Mouse (Mus musculus): ENCODE results near the gene Ctc1.

The Ctc1 gene

DNA sequence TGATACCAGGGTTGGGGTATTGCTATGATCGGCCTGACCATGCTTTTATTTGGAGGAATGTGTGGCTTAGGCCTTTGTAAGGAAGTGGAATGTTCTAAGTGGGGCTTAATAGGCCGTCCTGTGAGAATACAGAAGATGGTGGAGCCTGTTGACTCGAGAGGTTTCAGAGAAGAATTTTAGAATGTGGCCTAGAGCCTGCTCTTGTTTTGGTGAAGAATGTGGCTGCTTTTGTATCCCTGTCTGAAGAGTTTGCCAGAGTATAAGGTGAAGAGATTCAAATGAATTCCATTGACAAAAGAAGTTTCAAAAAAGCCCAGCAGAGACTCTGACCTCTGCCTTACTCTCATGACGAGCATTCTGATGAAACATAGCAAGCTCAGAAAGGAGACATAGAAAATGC is 36.1 kb downstream of the Ctc1 start:
- DNase-seq, result no peak

DNA sequence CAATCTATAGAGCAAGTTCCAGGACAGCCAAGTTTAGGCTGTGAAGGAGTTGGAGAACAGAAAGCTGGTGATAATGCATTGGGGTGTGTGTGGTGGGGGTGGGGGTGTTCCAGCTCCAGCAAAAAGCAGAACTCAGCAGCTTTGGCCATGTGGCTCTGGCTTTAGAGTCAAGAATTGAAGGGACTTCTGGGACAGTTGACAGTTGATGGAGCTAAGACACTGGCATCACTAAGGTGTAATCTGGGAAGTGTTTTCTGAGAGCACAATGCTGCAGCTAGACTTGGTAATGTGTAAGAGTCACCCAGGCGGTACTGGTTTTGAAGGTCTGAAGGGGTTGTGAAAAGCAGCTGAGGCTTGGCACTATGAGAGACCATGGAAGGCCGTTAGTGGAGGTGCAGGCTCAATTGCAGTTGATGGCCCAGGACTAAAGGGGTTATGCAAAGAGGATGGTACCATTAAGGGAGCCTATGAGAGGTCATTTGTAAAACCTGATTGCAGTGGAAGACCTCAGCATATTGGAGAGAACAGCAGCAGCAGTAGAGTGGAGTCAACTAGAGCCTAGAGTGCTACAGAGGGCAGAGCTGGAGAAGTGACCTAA is 37.2 kb downstream of the Ctc1 start:
- DNase-seq, result no peak

- DNase-seq, result no peak
These were observed 38.1 kb downstream of the Ctc1 start for GRCm38 (mm10) chr11:69053848-69054247.

DNA sequence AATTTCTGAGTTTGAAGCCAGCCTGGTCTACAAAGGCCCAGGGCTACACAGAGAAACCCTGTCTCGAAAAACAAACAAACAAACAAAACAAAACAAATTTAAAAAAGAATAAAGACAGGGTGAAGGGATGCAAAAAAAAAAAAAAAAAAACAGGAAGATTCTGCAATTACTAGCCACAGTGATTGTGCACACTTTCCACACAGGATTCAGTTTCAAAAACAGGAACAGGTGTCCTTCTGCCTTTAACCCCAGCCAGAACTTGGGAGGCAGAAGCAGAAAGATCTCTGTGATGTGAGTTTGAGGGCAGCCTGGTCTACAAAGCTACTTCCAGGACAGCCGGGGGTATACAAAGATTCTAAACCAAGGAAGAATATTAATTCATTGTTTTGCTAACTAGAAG is 42.6 kb downstream of the Ctc1 start:
- DNase-seq, result no peak

DNA sequence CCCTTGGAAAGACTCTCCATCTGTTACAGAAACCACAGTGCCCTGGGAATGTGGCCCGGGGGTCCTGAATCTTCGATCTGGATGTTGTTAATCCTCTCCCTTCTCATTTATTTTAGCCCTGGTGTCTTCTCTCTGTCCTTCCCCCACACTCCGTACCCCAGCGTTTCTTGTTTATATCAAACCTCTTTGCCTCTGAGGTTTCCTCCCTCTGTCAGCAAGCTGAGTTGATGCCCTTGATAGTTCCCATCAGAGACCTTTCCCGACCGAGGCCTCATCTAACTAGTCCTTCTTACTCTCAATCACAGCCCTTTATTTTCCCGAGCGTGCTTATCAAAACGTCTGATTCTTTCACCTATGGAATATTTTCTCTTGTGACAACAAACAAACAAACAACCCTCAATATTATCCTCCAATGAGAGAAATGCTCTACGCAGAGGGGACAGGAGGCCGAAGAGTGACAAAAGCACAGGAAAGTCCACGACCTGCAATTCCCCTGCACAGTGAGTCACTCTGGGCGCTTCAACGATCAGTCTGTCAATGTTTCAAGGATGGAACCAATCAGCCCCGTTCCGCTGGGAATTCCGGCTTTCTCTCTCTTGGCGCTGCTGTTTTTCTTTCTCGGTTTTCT is 43.1 kb downstream of the Ctc1 start:
- no peak for DNase-seq

DNA sequence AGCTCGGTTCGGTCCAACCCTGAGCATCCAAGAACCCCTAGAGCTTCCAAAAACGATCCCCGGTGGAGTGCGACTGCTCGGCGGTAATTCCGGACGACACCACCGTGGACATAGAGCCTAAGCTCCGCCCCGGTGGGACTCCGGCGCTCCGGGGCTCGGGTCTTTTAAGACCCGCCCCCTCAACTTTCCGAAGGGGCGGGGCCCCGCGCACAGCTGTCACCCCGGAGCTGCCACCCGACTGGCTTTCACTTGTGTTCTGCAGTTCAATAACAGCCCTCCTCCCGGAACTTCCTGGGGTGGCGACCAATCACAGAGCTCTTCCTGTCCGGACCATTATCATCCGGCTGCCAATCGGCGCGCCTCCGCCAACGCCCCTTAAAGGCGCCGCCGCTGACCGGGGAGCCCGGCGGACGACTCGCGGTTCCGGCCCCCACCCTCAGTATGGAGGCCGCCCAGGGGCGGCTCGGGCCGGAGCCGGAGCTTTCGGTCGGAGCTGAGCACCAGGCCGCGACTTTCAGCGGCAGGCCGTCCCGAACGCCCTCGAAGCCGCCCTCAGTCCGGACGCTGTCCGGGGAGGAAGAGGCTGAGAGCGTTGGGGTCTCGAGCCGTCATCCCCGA is 43.8 kb downstream of the Ctc1 start, which contains the start of gene Borcs6:
Borcs6 (plus strand) TSS at position 361 of the 618 bp plus-strand sequence.
- DNase-seq, result peak; percentile 96

- DNase-seq, result peak; percentile 78
These were observed 44.3 kb downstream of the Ctc1 start for GRCm38 (mm10) chr11:69059975-69060411.

DNA sequence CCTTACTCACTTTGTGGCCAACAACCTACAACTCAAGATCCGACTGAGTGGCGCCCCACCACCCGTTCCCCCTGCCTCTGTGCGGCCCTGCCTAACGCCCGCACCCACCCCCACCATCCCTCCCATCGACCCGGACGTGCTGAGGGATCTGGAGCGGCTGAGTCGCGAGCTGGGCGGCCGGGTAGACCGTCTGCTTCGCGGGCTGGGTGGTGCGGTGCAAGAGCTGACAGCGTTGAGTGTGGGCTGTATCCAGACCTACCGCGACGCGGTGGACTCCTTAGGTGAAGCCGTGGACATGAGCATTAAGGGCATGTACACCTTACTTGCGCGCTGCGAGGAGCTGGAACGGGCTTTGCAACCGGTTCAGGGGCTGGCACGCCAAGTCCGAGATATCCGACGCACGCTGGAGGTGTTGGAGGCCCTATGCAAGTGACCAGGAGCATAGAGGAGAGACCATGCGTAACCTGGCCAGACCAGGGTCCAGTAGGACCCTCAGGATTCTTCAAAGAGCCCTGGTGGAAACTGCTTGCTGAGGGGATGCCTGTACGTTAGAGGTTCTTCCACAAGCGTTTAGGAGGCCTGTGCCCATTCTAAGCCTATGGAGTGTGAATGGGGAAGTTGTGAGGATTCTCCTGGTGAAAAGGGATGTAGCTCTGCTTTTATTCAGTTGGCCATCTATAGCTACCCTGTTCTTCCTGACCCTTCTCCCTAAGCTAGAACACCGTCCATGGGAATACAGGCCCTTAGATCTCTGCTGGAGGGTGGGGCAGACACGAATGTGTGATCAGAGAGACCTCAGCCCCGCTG is 44.9 kb downstream of the Ctc1 start:
- DNase-seq, result peak; percentile 66

DNA sequence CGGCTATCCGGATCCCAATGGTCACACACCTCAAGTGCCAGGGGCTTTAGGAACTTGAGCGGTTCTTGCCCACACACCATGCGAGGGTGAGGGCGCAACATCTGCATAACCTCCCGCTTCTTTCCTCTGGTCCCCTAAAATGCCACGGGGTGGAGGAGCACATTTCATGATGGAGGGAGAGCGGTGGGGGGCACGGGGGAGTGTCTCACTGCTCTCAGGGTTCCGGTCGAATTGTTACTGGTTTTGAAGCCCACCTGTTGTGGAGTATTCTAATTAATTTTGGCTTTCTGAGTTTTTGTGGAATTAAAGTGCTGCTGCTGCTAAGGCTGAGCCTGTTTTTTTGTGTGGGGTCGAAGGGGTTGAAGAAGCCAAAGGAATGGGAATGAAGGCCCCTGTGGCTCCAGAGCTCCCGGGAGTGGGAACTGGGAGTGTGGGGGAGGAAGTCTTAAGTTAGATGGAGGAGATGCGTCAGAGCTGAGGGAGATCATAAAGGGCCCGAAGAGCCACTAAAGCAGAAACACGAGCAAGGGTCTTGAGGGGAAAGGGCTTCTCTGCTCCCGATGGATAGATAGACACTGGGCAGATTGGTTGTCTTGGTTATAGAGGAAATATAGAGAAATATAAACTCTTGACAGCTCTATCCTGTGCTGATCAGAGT is 45.7 kb downstream of the Ctc1 start:
- no peak for DNase-seq

GRCm38 (mm10) chr11:69062194-69062760 is 46.6 kb downstream of the Ctc1 start:
- DNase-seq, result peak; percentile 85

DNA sequence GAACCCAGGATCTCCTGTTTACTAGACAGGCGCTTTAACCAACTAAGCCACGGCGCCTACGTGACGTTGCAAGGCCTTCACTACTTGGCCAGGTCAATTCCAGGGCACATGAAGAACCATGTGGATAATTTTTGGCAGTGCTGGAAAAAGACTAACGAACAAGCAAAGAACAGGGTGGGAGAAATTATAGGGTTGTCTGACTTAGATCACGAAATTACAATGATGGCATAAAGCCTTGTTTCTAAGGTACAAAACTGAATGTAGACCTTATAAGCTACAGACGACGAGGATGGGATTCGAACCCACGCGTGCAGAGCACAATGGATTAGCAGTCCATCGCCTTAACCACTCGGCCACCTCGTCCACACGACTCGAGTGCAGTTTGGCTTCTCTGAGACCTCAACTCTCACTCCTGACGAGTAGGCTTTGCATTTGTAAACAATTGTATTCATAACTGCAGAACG is 47.1 kb downstream of the Ctc1 start:
- DNase-seq, result peak; percentile 96

GRCm38 (mm10) chr11:69063413-69064201 is 47.9 kb downstream of the Ctc1 start:
- DNase-seq, result peak; percentile 92

- no peak for DNase-seq
These were observed 48.8 kb downstream of the Ctc1 start for GRCm38 (mm10) chr11:69064259-69065133.

DNA sequence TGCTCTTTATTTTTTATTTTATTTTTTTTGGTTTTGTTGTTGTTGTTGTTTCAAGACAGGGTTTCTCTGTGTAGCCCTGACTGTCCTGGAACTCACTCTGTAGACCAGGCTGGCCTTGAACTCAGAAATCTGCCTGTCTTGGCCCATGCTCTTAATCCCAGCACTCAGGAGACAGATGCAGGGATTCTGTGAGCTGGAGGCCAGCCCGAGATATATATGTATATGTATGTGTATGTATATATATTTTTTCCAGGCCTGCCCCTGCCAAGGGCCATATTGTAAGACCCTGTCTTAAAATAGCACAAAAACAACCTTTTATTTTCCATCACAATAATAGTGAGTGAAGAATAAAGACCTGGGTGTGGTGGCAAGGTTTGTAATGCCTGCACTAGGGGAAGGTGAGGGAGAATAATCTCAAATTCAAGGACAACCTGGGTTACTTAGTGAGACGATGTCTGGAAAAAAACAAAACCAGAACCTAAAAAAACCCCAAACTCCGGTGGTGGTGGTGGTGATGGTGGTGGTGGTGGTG is 49.7 kb downstream of the Ctc1 start:
- no peak for DNase-seq

DNA sequence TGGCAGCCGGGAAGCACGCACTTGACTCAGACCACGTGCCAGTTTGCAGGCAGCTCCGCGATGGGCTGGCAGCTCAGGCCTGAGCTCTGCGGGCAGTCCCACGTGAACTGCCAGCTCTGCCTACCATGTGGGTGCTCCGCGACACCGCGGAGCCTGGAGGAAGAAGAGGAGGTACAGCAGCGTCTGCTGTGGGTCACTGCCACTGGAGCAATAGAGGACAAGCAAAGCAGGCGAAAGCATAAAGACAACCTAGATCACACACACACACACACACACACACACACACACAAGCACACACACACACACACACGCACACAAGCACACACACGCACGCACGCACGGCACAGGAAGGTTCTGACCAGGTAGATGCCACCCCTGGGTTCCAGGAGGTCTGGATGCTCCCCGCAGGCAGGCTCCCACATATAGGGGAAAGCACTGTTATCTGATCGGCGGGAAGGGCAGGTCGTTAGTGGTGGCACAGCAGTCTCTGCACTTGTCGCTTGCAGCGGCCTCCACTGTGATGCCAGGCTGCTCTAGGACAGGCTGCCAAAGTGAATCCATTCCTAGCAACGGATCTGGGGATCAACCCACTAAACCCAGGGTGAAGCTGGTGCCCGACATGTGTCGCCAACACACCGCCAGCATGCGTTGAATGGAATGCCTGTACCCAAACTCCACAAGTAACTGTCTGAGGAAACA is 50.6 kb downstream of the Ctc1 start:
- DNase-seq, result peak; percentile 38

- peak; percentile 93 for DNase-seq
These were observed 51.2 kb downstream of the Ctc1 start for GRCm38 (mm10) chr11:69066956-69067355.

DNA sequence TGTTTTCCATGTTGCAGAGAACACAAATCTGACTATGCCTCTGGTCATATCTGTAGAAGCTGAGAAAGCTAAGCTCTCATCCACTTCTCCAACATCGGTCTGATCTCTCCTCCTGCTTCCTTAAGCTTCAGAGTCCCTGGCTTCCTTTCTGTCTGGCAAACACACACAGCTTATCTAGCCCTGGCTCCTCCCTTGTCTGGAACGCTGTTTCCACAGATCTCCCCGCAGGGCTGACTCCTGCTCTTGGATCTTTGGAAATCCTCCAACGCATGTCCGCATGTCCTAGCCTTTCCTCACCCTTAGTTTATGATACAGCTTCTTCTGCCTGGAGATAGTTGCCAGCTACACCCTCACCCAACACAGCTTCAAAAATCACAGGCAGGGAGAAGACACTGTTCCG is 51.9 kb downstream of the Ctc1 start:
- DNase-seq, result no peak

- DNase-seq, result peak; percentile 59
These were observed 54.4 kb downstream of the Ctc1 start for GRCm38 (mm10) chr11:69070093-69070492.

GRCm38 (mm10) chr11:69070590-69071222 is 55.0 kb downstream of the Ctc1 start, which contains the start of gene Tmem107:
Gene Tmem107 (plus strand): TSS chr11:69070806.
- DNase-seq, result peak; percentile 97

Measured in kidney, postnatal 10 days (tissue).